Mouse (Mus musculus) heart, adult 2 months (tissue): Measurements from ENCODE around the gene Ywhah.

Source experiments
- CTCF ChIP-seq: fragments of 200-600 bp; IDR thresholded peaks from 2 replicates; pipeline ENCODE4 v1.8.1; 2022; ENCODE audit warnings: antibody characterized with exemption, mild to moderate bottlenecking, moderate library complexity
- EP300 ChIP-seq: fragments of 200-500 bp; IDR thresholded peaks from 2 replicates; pipeline ENCODE4 v1.6.1; 2011; ENCODE audit warnings: low read depth, low read length, control low read depth; ENCODE audit not compliant: insufficient read depth

- TF ChIP-seq CTCF (peak; percentile 90), EP300 (peak; percentile 96)
These were observed 14.5 kb downstream of the Ywhah start for GRCm38 (mm10) chr5:33033121-33033520.
